Mouse (Mus musculus) thymus, adult 2 months (tissue): ENCODE data around the gene Pole2.

ENCODE experiments used
- CTCF ChIP-seq: fragments of 200-500 bp; IDR thresholded peaks from 2 replicates; pipeline ENCODE4 v1.5.1; 2012; ENCODE audit warnings: mild to moderate bottlenecking, control low read depth, low read length, moderate library complexity, borderline replicate concordance; ENCODE audit not compliant: control insufficient read depth, poor library complexity, insufficient read depth; ENCODE audit errors: extremely low read depth
- POLR2A ChIP-seq: fragments of 200-500 bp; IDR thresholded peaks from 2 replicates; pipeline ENCODE4 v1.6.1; 2012; ENCODE audit warnings: mild to moderate bottlenecking, low read length, control low read depth, moderate library complexity; ENCODE audit not compliant: control insufficient read depth, poor library complexity, insufficient read depth; ENCODE audit errors: extremely low read depth

DNA sequence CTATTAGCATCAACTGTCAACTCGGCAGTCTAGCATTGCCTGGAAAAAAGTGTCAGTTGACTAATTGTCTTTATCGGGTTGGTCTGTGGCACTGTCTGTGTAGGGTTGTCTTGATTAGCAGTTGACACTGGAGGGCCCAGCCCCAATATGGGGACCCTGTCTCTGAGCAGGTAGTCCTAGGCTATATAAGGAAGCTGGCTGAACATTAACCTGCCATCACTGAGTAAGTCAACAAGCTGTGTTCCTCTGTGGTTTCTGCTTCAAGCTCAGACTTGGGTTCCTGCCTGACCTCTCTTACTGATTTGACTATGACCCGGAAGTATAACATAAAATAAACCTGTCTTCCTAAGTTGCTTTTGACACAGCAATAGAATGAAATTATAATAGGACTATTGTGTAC, 52.0 kb downstream of the Pole2 start:
- no peak for TF ChIP-seq CTCF
- no peak for TF ChIP-seq POLR2A
